Comparison of ENCODE assay signal across 8 mouse cellular contexts in the genomic region with DNA sequence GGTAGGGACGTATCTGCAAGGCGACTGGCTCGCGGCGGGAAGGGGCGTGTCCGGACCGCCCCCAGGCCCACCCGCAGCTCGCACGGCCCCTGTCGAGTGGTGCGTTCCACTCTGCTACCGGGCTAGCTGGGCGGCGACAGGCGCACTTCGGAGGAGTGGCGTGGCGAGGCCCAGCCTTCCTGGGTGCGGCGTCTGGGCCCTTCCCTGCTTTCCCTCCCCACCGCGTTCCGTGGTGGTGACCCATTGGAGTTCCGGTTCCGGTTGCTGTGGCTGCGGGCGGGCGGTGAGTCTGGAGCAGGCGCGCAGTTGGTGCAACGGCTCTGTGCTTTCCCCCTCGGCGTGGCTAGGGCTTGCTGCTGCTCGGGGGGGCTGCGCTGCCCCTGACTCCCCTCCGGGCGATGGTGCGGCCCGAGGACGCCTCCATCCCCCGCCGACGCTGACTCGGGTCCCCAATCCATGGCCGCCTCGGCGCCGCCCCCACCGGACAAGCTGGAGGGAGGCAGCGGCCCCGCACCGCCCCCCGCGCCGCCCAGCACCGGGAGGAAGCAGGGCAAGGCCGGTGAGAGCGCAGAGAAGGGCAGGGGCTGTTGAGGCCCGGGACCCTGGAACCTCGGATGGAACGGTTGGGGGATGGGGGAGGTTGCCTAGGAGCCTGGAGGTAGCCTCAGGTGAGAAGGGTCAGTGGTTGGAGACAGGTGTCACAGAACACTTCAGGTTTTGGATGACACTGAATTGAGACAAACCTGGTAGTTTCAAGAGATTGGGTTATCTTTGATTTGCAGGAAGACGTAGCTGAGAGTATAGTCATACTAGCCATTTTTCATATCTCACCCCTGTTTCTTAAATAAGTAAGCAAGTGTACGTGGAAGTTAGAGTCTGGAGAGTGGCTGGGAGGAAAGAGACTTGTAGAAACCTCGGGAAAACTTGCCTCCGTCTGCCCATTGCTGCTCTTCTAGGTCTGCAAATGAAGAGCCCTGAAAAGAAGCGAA. TPM values are rescaled to one million over a fixed set of nuclear protein-coding genes. Genes with fewer than 3 reads are reported as not detected.
A peak's percentile ranks its signal among the peaks of the same experiment; 100 is the strongest.
DNase-seq lines count a peak whose midpoint lies in the region; ATAC-seq and TF ChIP-seq lines count a peak whose summit lies in the region.

Pygo2 (plus strand) TSS at position 44 of the 989 bp plus-strand sequence.

- peak within 1 kb of the TSS; percentile 100 for H3K4me3 ChIP-seq in E14TG2a.4 (replicated peaks; ENCODE audit: low read length)
- peak within 1 kb of the TSS; percentile 100 for H3K4me3 ChIP-seq in forebrain, embryonic 13.5 days
- peak within 1 kb of the TSS; percentile 79 for H3K4me3 ChIP-seq in neural tube, embryonic 15.5 days (replicated peaks)

- whole genome bisulfite sequencing in forebrain, embryonic 13.5 days: 2% methylated on average over 66 of the region's 68 CpGs
- WGBS in neural tube, embryonic 15.5 days: 3% methylated on average over 64 of the region's 68 CpGs

- TF ChIP-seq CTCF in E14TG2a.4 (conservative IDR thresholded peaks at IDR 0.05; ENCODE audit: low read length): no peak

- H3K27ac ChIP-seq in forebrain, embryonic 13.5 days: peak within 1 kb of the TSS; percentile 81
- peak within 1 kb of the TSS; percentile 88 for H3K27ac ChIP-seq in neural tube, embryonic 15.5 days (replicated peaks)

- peaks cover 76% of the 10 kb centered on the region for H3K36me3 ChIP-seq in E14TG2a.4 (ENCODE audit: insufficient read depth, low read length)
- H3K36me3 ChIP-seq in forebrain, embryonic 13.5 days (ENCODE audit: poor library complexity, severe bottlenecking): peaks cover 46% of the 10 kb centered on the region
- H3K36me3 ChIP-seq in neural tube, embryonic 15.5 days: peaks cover 29% of the 10 kb centered on the region

- peak; percentile 98 for ATAC-seq in forebrain, embryonic 13.5 days
- peak; percentile 98 for ATAC-seq in neural tube, embryonic 15.5 days (ENCODE audit: low FRiP score)

- no peaks in the 10 kb centered on the region for H3K9me3 ChIP-seq in E14TG2a.4 (ENCODE audit: low read length)
- no peaks in the 10 kb centered on the region for H3K9me3 ChIP-seq in forebrain, embryonic 13.5 days (replicated peaks)
- no peaks in the 10 kb centered on the region for H3K9me3 ChIP-seq in neural tube, embryonic 15.5 days (replicated peaks)

- no peaks in the 10 kb centered on the region for H3K27me3 ChIP-seq in E14TG2a.4 (ENCODE audit: insufficient read depth, low read length)
- H3K27me3 ChIP-seq in forebrain, embryonic 13.5 days: no peaks in the 10 kb centered on the region
- no peaks in the 10 kb centered on the region for H3K27me3 ChIP-seq in neural tube, embryonic 15.5 days (replicated peaks)

- intact Hi-C loops in heart, postnatal 10 days (cut with DNase I): no loop called here

- peaks cover 83% of the 10 kb centered on the region for H3K4me1 ChIP-seq in E14TG2a.4 (replicated peaks; ENCODE audit: low read depth, low read length)
- peaks cover 30% of the 10 kb centered on the region for H3K4me1 ChIP-seq in forebrain, embryonic 13.5 days
- peaks cover 33% of the 10 kb centered on the region for H3K4me1 ChIP-seq in neural tube, embryonic 15.5 days

- peak within 1 kb of the TSS; percentile 97 for H3K9ac ChIP-seq in forebrain, embryonic 13.5 days
- H3K9ac ChIP-seq in neural tube, embryonic 15.5 days (replicated peaks): peak within 1 kb of the TSS; percentile 96

- DNase-seq in c-Kit-positive CD71-positive TER-119-positive erythroid progenitor cells, embryonic 14.5 days (ENCODE audit: low spot score): peak; percentile 87
- peak; percentile 96 for DNase-seq in heart, postnatal 10 days
- peak; percentile 94 for DNase-seq in layer of hippocampus, adult 11-12 months (ENCODE audit: low spot score)
- DNase-seq in lung, adult 18-20 months: peak; percentile 97 to 98
- peak; percentile 94 for DNase-seq in testis, postnatal 14 days (ENCODE audit: low spot score)

- H3K4me2 ChIP-seq in forebrain, embryonic 13.5 days: peak within 1 kb of the TSS; percentile 94
- peak within 1 kb of the TSS; percentile 59 for H3K4me2 ChIP-seq in neural tube, embryonic 15.5 days

RNA-seq across cellular contexts. Expression of gene Pygo2, which starts in this region (rescaled TPM):
- 30.4 and 32.4 TPM in 2 replicates for polyA plus RNA-seq in forebrain, embryonic 13.5 days (2015; fragmentation: Nextera tagmentation; extraction: Ambion mirVana)
- 10 to 100 TPM; 16.8 to 22.3 TPM for total RNA-seq in heart, postnatal 10 days (2021)
- polyA plus RNA-seq in neural tube, embryonic 15.5 days (2015; fragmentation: Nextera tagmentation; extraction: Ambion mirVana): 38.8 and 41.1 TPM in 2 replicates

Comparison
In these comparisons a context has a peak if more than half of its experiments do, and no peak if none do; other contexts are left out.
1. Peak in every context shown above with its lines: DNase-seq, ATAC-seq, H3K4me3 ChIP-seq and H3K27ac ChIP-seq.